Mouse (Mus musculus) CH12.LX (cell line): ENCODE measurements around the gene Selenov. TPM values are rescaled to one million over a fixed set of nuclear protein-coding genes. Genes with fewer than 3 reads are reported as not detected.
A peak's percentile ranks its signal among the peaks of the same experiment; 100 is the strongest.

ENCODE experiments used
- DNase-seq: peaks from one replicate; pipeline ENCODE4 v3.0.0-alpha.2; 2013; ENCODE audit errors: extremely low read depth
- H3K27ac ChIP-seq: 2 replicates; pipeline ENCODE4 v1.5.1; 2012; ENCODE audit warnings: low read depth, mild to moderate bottlenecking, control low read depth, moderate library complexity; ENCODE audit not compliant: insufficient read depth
- H3K27me3 ChIP-seq: replicated peaks from 2 replicates; pipeline ENCODE3; 2012; ENCODE audit warnings: inconsistent platforms
- H3K36me3 ChIP-seq, 2 experiments: replicated peaks in 1 of 2; 2 replicates each; pipeline versions ENCODE3 to v1.6.1; 2012; ENCODE audit warnings: inconsistent platforms in 1 of 2, low read length in 1 of 2, mild to moderate bottlenecking in 1 of 2, mixed read lengths in 1 of 2, moderate library complexity in 1 of 2; ENCODE audit not compliant: control insufficient read depth in 1 of 2, insufficient read depth in 1 of 2
- H3K4me1 ChIP-seq, 2 experiments: 2 replicates each; pipeline ENCODE4 v1.6.1; 2012; ENCODE audit warnings: inconsistent platforms in 1 of 2, moderate library complexity in 1 of 2; ENCODE audit not compliant: insufficient read depth in 2 of 2, control insufficient read depth in 1 of 2
- H3K4me2 ChIP-seq: 2 replicates; pipeline ENCODE4 v1.6.1; 2012; ENCODE audit warnings: low read depth, mild to moderate bottlenecking, control low read depth; ENCODE audit not compliant: poor library complexity, insufficient read depth, severe bottlenecking
- H3K4me3 ChIP-seq, 3 experiments: fragments of 150-350 bp in 1 of 3; sonication (generic) in 1 of 3; replicated peaks in 1 of 3; 2 replicates each; pipeline versions ENCODE3 to v1.5.1; 2011 to 2012; ENCODE audit warnings: low read depth in 2 of 3, low read length in 2 of 3, mild to moderate bottlenecking in 2 of 3, moderate library complexity in 2 of 3, control low read depth in 1 of 3, improper control_type of control experiment in 1 of 3, inconsistent platforms in 1 of 3, mixed read lengths in 1 of 3; ENCODE audit not compliant: poor library complexity in 1 of 3
- H3K79me2 ChIP-seq: replicated peaks from 2 replicates; pipeline ENCODE4 v1.6.1; 2012; ENCODE audit warnings: mild to moderate bottlenecking, moderate library complexity; ENCODE audit not compliant: control insufficient read depth, poor library complexity, insufficient read depth, severe bottlenecking; ENCODE audit errors: extremely low read depth
- H3K9ac ChIP-seq: 2 replicates; pipeline ENCODE4 v1.6.1; 2012; ENCODE audit warnings: low read depth, mild to moderate bottlenecking, control low read depth, moderate library complexity; ENCODE audit not compliant: insufficient read depth
- H3K9me3 ChIP-seq: replicated peaks from 2 replicates; pipeline ENCODE3; 2012; ENCODE audit warnings: low read length, inconsistent platforms, mixed read lengths
- BHLHE40 ChIP-seq: IDR thresholded peaks from 2 replicates; pipeline ENCODE4 v1.6.1; 2011; ENCODE audit warnings: mild to moderate bottlenecking, low read depth, low read length, improper control_type of control experiment
- CHD1 ChIP-seq: IDR thresholded peaks from 2 replicates; pipeline ENCODE4 v1.6.1; 2012; ENCODE audit warnings: low read depth, low read length, improper control_type of control experiment, inconsistent platforms
- CHD2 ChIP-seq: IDR thresholded peaks from 2 replicates; pipeline ENCODE4 v1.6.1; 2011; ENCODE audit warnings: low read length, improper control_type of control experiment
- CTCF ChIP-seq, 2 experiments: IDR thresholded peaks in 1 of 2; conservative IDR thresholded peaks in 1 of 2; 2 replicates each; pipeline ENCODE4 v1.5.1; 2011 to 2012; ENCODE audit warnings: low read depth in 2 of 2, low read length in 2 of 2, improper control_type of control experiment in 1 of 2, inconsistent platforms in 1 of 2, mild to moderate bottlenecking in 1 of 2, moderate library complexity in 1 of 2
- E2F4 ChIP-seq: IDR thresholded peaks from 2 replicates; pipeline ENCODE4 v1.6.1; 2011; ENCODE audit warnings: low read depth, low read length, improper control_type of control experiment; ENCODE audit not compliant: insufficient replicate concordance
- ELF1 ChIP-seq: IDR thresholded peaks from 2 replicates; pipeline ENCODE4 v1.6.1; 2014; ENCODE audit warnings: low read depth, mild to moderate bottlenecking, inconsistent platforms, low read length, improper control_type of control experiment
- EP300 ChIP-seq: IDR thresholded peaks from 2 replicates; pipeline ENCODE4 v1.6.1; 2011; ENCODE audit warnings: low read length, improper control_type of control experiment
- ETS1 ChIP-seq: conservative IDR thresholded peaks from 2 replicates; pipeline ENCODE4 v1.6.1; 2012; ENCODE audit warnings: low read depth, mild to moderate bottlenecking, inconsistent platforms, low read length, improper control_type of control experiment, moderate library complexity
- GABPA ChIP-seq: IDR thresholded peaks from 2 replicates; pipeline ENCODE4 v1.6.1; 2012; ENCODE audit warnings: low read depth, low read length, improper control_type of control experiment, inconsistent platforms; ENCODE audit not compliant: insufficient replicate concordance
- HCFC1 ChIP-seq: IDR thresholded peaks from 2 replicates; pipeline ENCODE4 v1.6.1; 2012; ENCODE audit warnings: low read depth, mild to moderate bottlenecking, inconsistent platforms, low read length, improper control_type of control experiment
- IRF4 ChIP-seq: IDR thresholded peaks from 2 replicates; pipeline ENCODE4 v1.6.1; 2014; ENCODE audit warnings: low read depth, mild to moderate bottlenecking, inconsistent platforms, low read length, improper control_type of control experiment
- JUN ChIP-seq: IDR thresholded peaks from 2 replicates; pipeline ENCODE4 v1.6.1; 2011; ENCODE audit warnings: low read depth, mild to moderate bottlenecking, low read length, improper control_type of control experiment, moderate library complexity; ENCODE audit not compliant: insufficient read depth
- JUND ChIP-seq: conservative IDR thresholded peaks from 2 replicates; pipeline ENCODE4 v1.6.1; 2011; ENCODE audit warnings: low read depth, low read length, improper control_type of control experiment
- KAT2A ChIP-seq: IDR thresholded peaks from 2 replicates; pipeline ENCODE4 v1.6.1; 2012; ENCODE audit warnings: low read length, improper control_type of control experiment, inconsistent platforms; ENCODE audit not compliant: insufficient replicate concordance
- MAFK ChIP-seq: IDR thresholded peaks from 2 replicates; pipeline ENCODE4 v1.6.1; 2011; ENCODE audit warnings: low read length, improper control_type of control experiment; ENCODE audit not compliant: insufficient replicate concordance
- MAX ChIP-seq: IDR thresholded peaks from 2 replicates; pipeline ENCODE4 v1.6.1; 2011; ENCODE audit warnings: low read length, improper control_type of control experiment
- MAZ ChIP-seq: IDR thresholded peaks from 2 replicates; pipeline ENCODE4 v1.6.1; 2012; ENCODE audit warnings: low read depth, mild to moderate bottlenecking, inconsistent platforms, low read length, improper control_type of control experiment, moderate library complexity
- MEF2A ChIP-seq: IDR thresholded peaks from 2 replicates; pipeline ENCODE4 v1.6.1; 2014; ENCODE audit warnings: low read depth, mild to moderate bottlenecking, inconsistent platforms, low read length, improper control_type of control experiment, borderline replicate concordance
- MXI1 ChIP-seq: IDR thresholded peaks from 2 replicates; pipeline ENCODE4 v1.6.1; 2011; ENCODE audit warnings: mild to moderate bottlenecking, low read depth, low read length, improper control_type of control experiment
- MYC ChIP-seq: IDR thresholded peaks from 2 replicates; pipeline ENCODE4 v1.6.1; 2011; ENCODE audit warnings: low read depth, mild to moderate bottlenecking, improper control_type of control experiment, low read length
- NELFE ChIP-seq: IDR thresholded peaks from 2 replicates; pipeline ENCODE4 v1.6.1; 2011; ENCODE audit warnings: low read depth, low read length, improper control_type of control experiment
- NRF1 ChIP-seq: IDR thresholded peaks from 2 replicates; pipeline ENCODE4 v1.6.1; 2014; ENCODE audit warnings: low read depth, mild to moderate bottlenecking, inconsistent platforms, low read length, improper control_type of control experiment, moderate library complexity
- PAX5 ChIP-seq: IDR thresholded peaks from 2 replicates; pipeline ENCODE4 v1.6.1; 2012; ENCODE audit warnings: low read length, inconsistent platforms, mixed read lengths
- POLR2A ChIP-seq: IDR thresholded peaks from 2 replicates; pipeline ENCODE4 v1.6.1; 2011; ENCODE audit warnings: low read depth, mild to moderate bottlenecking, improper control_type of control experiment, low read length
- POLR2AphosphoS2 ChIP-seq: IDR thresholded peaks from 2 replicates; pipeline ENCODE4 v1.6.1; 2011; ENCODE audit warnings: low read depth, low read length, improper control_type of control experiment
- RAD21 ChIP-seq: IDR thresholded peaks from 2 replicates; pipeline ENCODE4 v1.6.1; 2011; ENCODE audit warnings: low read depth, mild to moderate bottlenecking, low read length, improper control_type of control experiment, moderate library complexity
- RCOR1 ChIP-seq: conservative IDR thresholded peaks from 2 replicates; pipeline ENCODE4 v1.6.1; 2012; ENCODE audit warnings: low read depth, mild to moderate bottlenecking, inconsistent platforms, low read length, improper control_type of control experiment
- SIN3A ChIP-seq: IDR thresholded peaks from 2 replicates; pipeline ENCODE4 v1.6.1; 2012; ENCODE audit warnings: low read length, improper control_type of control experiment, inconsistent platforms
- SMC3 ChIP-seq: IDR thresholded peaks from 2 replicates; pipeline ENCODE4 v1.6.1; 2011; ENCODE audit warnings: low read depth, low read length, improper control_type of control experiment
- TBP ChIP-seq: conservative IDR thresholded peaks from 2 replicates; pipeline ENCODE4 v1.6.1; 2011; ENCODE audit warnings: low read depth, low read length, improper control_type of control experiment
- TCF12 ChIP-seq: IDR thresholded peaks from 2 replicates; pipeline ENCODE4 v1.6.1; 2014; ENCODE audit warnings: low read depth, mild to moderate bottlenecking, inconsistent platforms, low read length, improper control_type of control experiment
- UBTF ChIP-seq: IDR thresholded peaks from 2 replicates; pipeline ENCODE4 v1.6.1; 2012; ENCODE audit warnings: low read depth, mild to moderate bottlenecking, inconsistent platforms, low read length, improper control_type of control experiment, moderate library complexity
- USF1 ChIP-seq: IDR thresholded peaks from 2 replicates; pipeline ENCODE4 v1.6.1; 2014; ENCODE audit warnings: low read depth, mild to moderate bottlenecking, inconsistent platforms, low read length, improper control_type of control experiment
- USF2 ChIP-seq: conservative IDR thresholded peaks from 2 replicates; pipeline ENCODE4 v1.6.1; 2011; ENCODE audit warnings: low read depth, low read length, improper control_type of control experiment
- ZC3H11A ChIP-seq: IDR thresholded peaks from 2 replicates; pipeline ENCODE4 v1.6.1; 2012; ENCODE audit warnings: low read depth, mild to moderate bottlenecking, inconsistent platforms, low read length, improper control_type of control experiment
- ZKSCAN1 ChIP-seq: IDR thresholded peaks from 2 replicates; pipeline ENCODE4 v1.6.1; 2012; ENCODE audit warnings: low read depth, inconsistent platforms, low read length, improper control_type of control experiment, borderline replicate concordance
- ZMIZ1 ChIP-seq: IDR thresholded peaks from 2 replicates; pipeline ENCODE4 v1.6.1; 2012; ENCODE audit warnings: low read depth, mild to moderate bottlenecking, inconsistent platforms, low read length, improper control_type of control experiment
- ZNF384 ChIP-seq: IDR thresholded peaks from 2 replicates; pipeline ENCODE4 v1.6.1; 2012; ENCODE audit warnings: low read depth, low read length, improper control_type of control experiment, inconsistent platforms
- dilution Hi-C: fragments of 300-500 bp; cut with MboI; formaldehyde crosslinking; loops from 2 replicates; pipeline ENCODE4 v1.14.3; 2020; ENCODE audit warnings: low sequenced_read_pairs; ENCODE audit not compliant: extremely low pct_unique_long_range_greater_than_20kb, extremely low pct_ligation_motif_present
- in situ Hi-C: fragments of 300-500 bp; cut with MboI; formaldehyde crosslinking; loops from 3 replicates; pipeline ENCODE4 v1.14.3; 2019; ENCODE audit warnings: low sequenced_read_pairs, low pct_ligation_motif_present, low pct_unique_long_range_greater_than_20kb, mixed read lengths
- polyA plus RNA-seq: library from polyadenylated mRNA; unstranded; fragments of >175 nt; gene quantifications from 2 replicates; pipeline ENCODE4 v1.2.1, GENCODE M21; 2012; ENCODE audit warnings: low read depth; ENCODE audit not compliant: insufficient read length
- total RNA-seq, 2 experiments: library from RNA; depleted of rRNA; stranded (reverse); fragments of 300-350 nt in 1 of 2; fragments of >200 nt in 1 of 2; gene quantifications; 2 replicates each; pipeline ENCODE4 v1.2.3; 2012 to 2014

The Selenov gene
- total and polyA plus RNA-seq, 3 experiments, result not detected

- Histone ChIP-seq H3K4me3 (peak within 1 kb of the TSS; percentile 81 to 99 (median 93)), H3K9ac (peak within 1 kb of the TSS; percentile 98), H3K9me3 (no peaks in the 10 kb centered on the region), H3K4me1 (peaks cover 9 to 23% of the 10 kb centered on the region in 2 experiments), H3K4me2 (peak within 1 kb of the TSS; percentile 95), H3K27ac (peak within 1 kb of the TSS; percentile 87), H3K27me3 (no peaks in the 10 kb centered on the region), H3K79me2 (peaks cover 48% of the 10 kb centered on the region), H3K36me3 (peaks cover 17 to 29% of the 10 kb centered on the region in 2 experiments)
- TF ChIP-seq SIN3A (no peak; the same call in 1 of the 2 replicates), NRF1 (peak; percentile 86), KAT2A (peak; percentile 78; the same call in 1 of the 2 replicates), TBP (peak; percentile 72; the same call in 1 of the 2 replicates), NELFE (peak; percentile 98), ELF1 (peak; percentile 67), TCF12 (peak; percentile 78), IRF4 (peak; percentile 56; the same call in 1 of the 2 replicates), EP300 (no peak), CHD2 (peak; percentile 100), SMC3 (no peak), USF2 (no peak), CHD1 (no peak), POLR2A (peak; percentile 97), HCFC1 (peak; percentile 91), USF1 (no peak), MAFK (no peak), ZC3H11A (no peak), MAZ (no peak), POLR2AphosphoS2 (peak; percentile 92; the same call in 1 of the 2 replicates), RCOR1 (no peak), PAX5 (no peak), ZMIZ1 (peak; percentile 93), BHLHE40 (no peak), MEF2A (peak; percentile 40; the same call in 1 of the 2 replicates), JUND (no peak), ZKSCAN1 (no peak), UBTF (peak; percentile 47; the same call in 1 of the 2 replicates), MXI1 (peak; percentile 70), JUN (no peak), GABPA (no peak; the same call in 1 of the 2 replicates), CTCF (conservative IDR thresholded peaks at IDR 0.05 in 1 of 2, IDR thresholded peaks at IDR 0.05 in 1 of 2; ENCODE audit: low read depth in 2 of 2, low read length in 2 of 2) (no peak), MYC (peak; percentile 34; the same call in 1 of the 2 replicates), RAD21 (no peak), E2F4 (no peak), ZNF384 (no peak), ETS1 (no peak; the same call in 1 of the 2 replicates), MAX (0 out of 2 replicates have a peak, but pooled peaks have one; percentile 36)
- peak; percentile 99 for DNase-seq
- dilution Hi-C loops (no loop called here), in situ Hi-C loops (no loop called here)
These were observed 47.4 kb upstream of the Selenov start, which contains the start of gene Supt5 for GRCm38 (mm10) chr7:28338108-28338998. Supt5 (minus strand) TSS chr7:28338746.
